Mouse (Mus musculus) neural tube, embryonic 10.5 days (tissue): Measurements from ENCODE around the gene Olfr1502.
"Not testable (repeated sequence)": the region's sequence is repeated elsewhere in the genome, so short reads cannot be mapped to it uniquely, and the experiment has no call there.

ENCODE experiments used
- DNase-seq: peaks from one replicate; pipeline ENCODE4 v3.0.0-alpha.2; 2017; ENCODE audit warnings: low spot score; ENCODE audit errors: extremely low spot score

Gene Olfr1502

DNA sequence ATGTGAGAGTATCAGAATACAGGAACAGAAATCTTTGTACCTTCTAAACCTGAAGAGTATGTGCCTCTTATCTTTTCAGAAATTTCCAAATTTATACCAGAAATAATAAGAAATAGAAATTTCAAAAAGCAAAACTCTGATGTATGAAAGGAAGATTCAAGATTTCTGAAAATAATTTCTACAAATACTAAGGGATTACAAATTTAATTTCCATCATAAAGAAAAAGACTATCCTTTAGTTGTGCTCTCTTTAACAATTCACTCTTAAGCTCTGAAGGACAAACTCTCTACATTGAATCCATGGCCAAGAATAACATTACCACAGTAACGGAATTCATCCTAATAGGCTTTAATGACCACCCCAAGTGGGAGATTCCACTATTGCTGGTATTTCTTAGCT, at the start of gene Olfr1502:
Olfr1502 (plus strand) TSS at position 301 of the 400 bp plus-strand sequence.
- no peak for DNase-seq

- DNase-seq = no peak
Observed at GRCm38 (mm10) chr19:13812823-13813222, 48.8 kb upstream of the Olfr1502 start.

GRCm38 (mm10) chr19:13818827-13819226, 42.8 kb upstream of the Olfr1502 start:
- DNase-seq = no peak

GRCm38 (mm10) chr19:13819347-13819746, 42.2 kb upstream of the Olfr1502 start, which contains the start of gene Olfr1499:
Gene Olfr1499 (minus strand): TSS chr19:13819447.
- no peak for DNase-seq

DNA sequence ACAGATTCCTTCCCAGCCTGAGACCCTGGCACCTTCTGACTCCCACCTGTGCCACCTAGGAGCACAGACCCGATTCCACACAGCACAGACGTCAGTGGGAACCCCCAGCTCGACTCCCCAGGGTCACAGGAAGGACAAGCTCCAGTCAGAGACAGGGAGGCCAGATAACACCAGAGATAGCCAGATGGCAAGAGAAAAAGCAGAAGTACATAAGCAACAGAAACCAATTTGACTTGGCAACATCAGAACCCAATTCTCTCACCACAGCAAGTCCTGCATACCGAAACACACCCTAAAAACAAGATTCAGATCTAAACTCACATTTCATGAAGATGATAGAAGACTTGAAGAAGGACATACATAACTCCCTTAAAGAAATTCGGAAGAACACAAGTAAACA, 40.7 kb upstream of the Olfr1502 start:
- DNase-seq = no peak

DNA sequence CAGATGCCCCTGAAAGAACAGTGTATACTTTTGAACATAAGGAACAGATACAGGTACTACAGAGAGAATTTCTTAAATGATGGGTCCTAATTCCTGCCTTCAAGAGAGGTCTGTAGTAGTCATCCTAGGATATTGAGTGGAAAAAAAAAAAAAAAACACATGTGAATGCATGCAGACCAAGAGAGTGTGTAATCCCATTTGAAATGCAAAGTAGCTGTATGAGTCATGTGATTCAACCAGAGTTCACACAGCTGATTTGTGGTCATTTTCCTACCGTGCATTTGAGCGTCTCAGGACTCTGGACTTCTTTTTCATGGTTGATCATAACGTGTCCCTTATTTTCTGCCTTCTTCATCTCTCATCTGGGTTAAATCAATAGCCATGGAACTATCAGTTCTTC, 33.1 kb upstream of the Olfr1502 start:
- no peak for DNase-seq

- DNase-seq = no peak
Observed at GRCm38 (mm10) chr19:13830388-13830787, 31.2 kb upstream of the Olfr1502 start, which contains the start of gene Olfr1500. Gene Olfr1500 (minus strand): TSS chr19:13830488.

- not testable (repeated sequence) for DNase-seq
Observed at GRCm38 (mm10) chr19:13850592-13850991, 11.0 kb upstream of the Olfr1502 start, which contains the start of gene Olfr1501. Gene Olfr1501 (minus strand): TSS chr19:13850692.

DNA sequence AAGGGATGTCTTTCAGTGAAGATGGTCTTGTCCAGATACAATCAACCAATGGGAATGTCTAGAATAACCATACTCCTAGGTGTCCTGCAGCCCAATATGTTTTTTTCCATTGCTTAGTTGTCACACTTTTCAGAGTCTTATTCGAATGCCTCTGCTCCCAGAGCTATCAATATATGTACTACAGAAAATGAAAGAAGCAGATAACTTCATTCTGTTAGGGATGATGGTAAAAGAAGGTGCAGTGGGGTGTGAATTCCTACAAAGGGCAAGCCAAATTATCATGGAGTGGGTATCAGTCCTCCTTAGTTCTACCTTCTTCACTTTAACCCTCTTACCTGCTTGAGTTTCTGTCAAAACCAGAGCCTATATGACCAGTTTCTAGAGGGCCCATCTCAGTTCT, 36.2 kb downstream of the Olfr1502 start, which contains the start of gene Olfr1504:
Olfr1504 (minus strand) TSS at position 101 of the 400 bp plus-strand sequence.
- no peak for DNase-seq
